Mouse (Mus musculus) megakaryocyte, embryonic 14.5 days (primary cell): Measurements from ENCODE around the gene Klc4.

Experiments
- FLI1 ChIP-seq: IDR thresholded peaks from 2 replicates; pipeline ENCODE4 v1.6.1; 2012; ENCODE audit warnings: low read length, inconsistent platforms, mixed read lengths
- GATA1 ChIP-seq: IDR thresholded peaks from 3 replicates; pipeline ENCODE4 v1.6.1; 2012; ENCODE audit warnings: mixed read lengths, low read length, inconsistent platforms, borderline replicate concordance

GRCm38 (mm10) chr17:46651755-46652547 is 6.1 kb upstream of the Klc4 start:
- no peak for TF ChIP-seq GATA1
- TF ChIP-seq FLI1: no peak
